Mouse (Mus musculus): ENCODE data around the gene Ptprm.

- no peak for TF ChIP-seq CTCF (IDR thresholded peaks at IDR 0.05; ENCODE audit: borderline replicate concordance, insufficient read depth, low read depth, low read length)
- no peak for TF ChIP-seq POLR2A (IDR thresholded peaks at IDR 0.05; ENCODE audit: borderline replicate concordance, insufficient read depth, low read length)
Measured at GRCm38 (mm10) chr17:67032021-67032420, 322.2 kb downstream of the Ptprm start.

Data from cerebellum, adult 2 months (tissue).